Mouse (Mus musculus) bone marrow, adult 2 months (tissue): ENCODE data around the gene Cnmd. TPM values are rescaled to one million over a fixed set of nuclear protein-coding genes. Genes with fewer than 3 reads are reported as not detected.

Experiments used
- H3K27ac ChIP-seq: fragments of 200-500 bp; 2 replicates; pipeline ENCODE4 v1.5.1; 2012; ENCODE audit warnings: low read depth, mild to moderate bottlenecking, control low read depth, inconsistent platforms, low read length; ENCODE audit not compliant: control insufficient read depth, poor library complexity, insufficient read depth
- H3K4me1 ChIP-seq: fragments of 200-500 bp; 2 replicates; pipeline ENCODE4 v1.6.1; 2011; ENCODE audit warnings: low read length; ENCODE audit not compliant: control insufficient read depth, insufficient read depth
- H3K4me3 ChIP-seq: fragments of 200-500 bp; replicated peaks from 2 replicates; pipeline ENCODE3; 2011; ENCODE audit warnings: mild to moderate bottlenecking, low read depth, low read length, control low read depth; ENCODE audit not compliant: control insufficient read depth
- CTCF ChIP-seq: fragments of 200-500 bp; IDR thresholded peaks from 2 replicates; pipeline ENCODE4 v1.5.1; 2011; ENCODE audit warnings: low read length, control low read depth; ENCODE audit not compliant: control insufficient read depth, insufficient read depth
- POLR2A ChIP-seq: fragments of 200-500 bp; IDR thresholded peaks from 2 replicates; pipeline ENCODE4 v1.6.1; 2011; ENCODE audit warnings: low read depth, mild to moderate bottlenecking, control low read depth, low read length, borderline replicate concordance; ENCODE audit not compliant: control insufficient read depth
- WGBS: fragments of 180-500 bp; shearing (Covaris S2); methylation state at CpG from one replicate; pipeline ENCODE4 v1.1.7; 2018; 5-methylcytosine and 5-hydroxymethylcytosine counted together
- polyA plus RNA-seq: library from polyadenylated mRNA; stranded (reverse); fragments of >200 nt; gene quantifications from 2 replicates; pipeline ENCODE4 v1.2.4, GENCODE M21; 2011; ENCODE audit warnings: low replicate concordance; ENCODE audit not compliant: missing spikeins, insufficient read depth, insufficient read length

The Cnmd gene
- polyA plus RNA-seq, 1 experiment, result not detected

DNA sequence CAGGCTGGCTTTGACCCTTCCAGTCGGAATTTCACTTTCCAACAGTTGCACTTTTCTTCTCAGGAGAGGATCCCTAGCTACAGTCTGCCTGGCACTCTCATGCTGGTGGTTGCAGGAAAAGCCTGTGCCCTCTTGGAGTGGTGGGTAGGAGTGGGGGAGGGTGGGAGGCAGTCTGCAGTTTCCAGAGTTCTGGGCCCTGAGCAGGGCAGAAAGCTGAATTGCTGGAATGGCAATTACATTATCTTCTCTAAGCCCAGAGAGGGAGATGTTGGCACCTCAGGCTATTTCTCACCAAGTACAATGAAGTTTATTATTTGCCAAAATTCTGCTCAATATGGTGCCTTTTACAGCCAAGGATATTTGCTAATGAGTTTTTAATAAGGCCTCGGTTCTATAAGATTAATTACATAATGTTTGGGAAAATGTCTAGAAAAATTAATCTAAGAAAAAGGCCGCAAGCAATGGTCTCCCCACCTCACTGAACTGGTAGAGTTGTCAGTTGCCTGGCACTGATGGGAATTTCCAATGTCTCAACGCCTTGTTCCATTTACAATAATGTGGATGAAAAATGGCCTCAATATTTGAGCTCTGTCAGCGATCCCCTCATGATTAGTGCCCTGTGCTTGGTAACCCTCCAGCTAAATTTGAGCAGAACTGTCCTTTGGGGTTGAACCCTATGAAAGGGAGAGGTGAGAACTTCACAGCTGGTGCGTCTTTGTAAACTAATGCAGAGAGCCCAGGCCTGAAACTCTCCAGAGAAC is 3.0 kb downstream of the Cnmd start:
- WGBS, result 78% methylated on average over 6 of the region's 6 CpGs
- TF ChIP-seq CTCF, result no peak
- TF ChIP-seq POLR2A, result no peak
- H3K4me3 ChIP-seq, result no peak overlapping the region
- no peak overlapping the region for H3K27ac ChIP-seq
- H3K4me1 ChIP-seq, result no peaks in the 10 kb centered on the region

DNA sequence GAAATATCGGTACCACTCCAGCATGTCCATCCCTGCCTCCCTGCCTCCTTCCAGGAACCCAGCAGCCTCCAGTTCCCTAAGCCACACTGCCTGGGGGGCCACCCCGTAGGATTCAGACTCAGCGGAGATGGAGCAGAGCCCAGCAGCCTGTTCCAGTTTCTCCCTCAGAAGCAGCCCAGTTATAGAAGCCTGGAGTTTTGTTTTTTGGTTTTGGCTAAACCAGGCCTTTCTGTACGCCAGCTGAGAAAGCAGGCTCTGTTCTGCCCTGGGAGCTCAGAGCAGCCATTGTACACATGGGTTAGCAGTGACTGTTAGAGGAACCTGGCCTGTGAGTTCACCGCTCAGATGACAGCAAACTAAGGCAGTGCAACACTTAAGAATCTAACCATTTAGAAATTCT is 3.7 kb downstream of the Cnmd start:
- no peaks in the 10 kb centered on the region for H3K4me1 ChIP-seq
- WGBS, result 71% methylated on average over 5 of the region's 5 CpGs
- no peak for TF ChIP-seq CTCF
- no peak overlapping the region for H3K4me3 ChIP-seq
- no peak overlapping the region for H3K27ac ChIP-seq

GRCm38 (mm10) chr14:79652654-79653053 is 9.3 kb downstream of the Cnmd start:
- Histone ChIP-seq H3K27ac (no peak overlapping the region), H3K4me3 (no peak overlapping the region), H3K4me1 (no peaks in the 10 kb centered on the region)
- WGBS, result 51% methylated on average over 4 of the region's 4 CpGs
- TF ChIP-seq POLR2A, result no peak
- no peak for TF ChIP-seq CTCF

DNA sequence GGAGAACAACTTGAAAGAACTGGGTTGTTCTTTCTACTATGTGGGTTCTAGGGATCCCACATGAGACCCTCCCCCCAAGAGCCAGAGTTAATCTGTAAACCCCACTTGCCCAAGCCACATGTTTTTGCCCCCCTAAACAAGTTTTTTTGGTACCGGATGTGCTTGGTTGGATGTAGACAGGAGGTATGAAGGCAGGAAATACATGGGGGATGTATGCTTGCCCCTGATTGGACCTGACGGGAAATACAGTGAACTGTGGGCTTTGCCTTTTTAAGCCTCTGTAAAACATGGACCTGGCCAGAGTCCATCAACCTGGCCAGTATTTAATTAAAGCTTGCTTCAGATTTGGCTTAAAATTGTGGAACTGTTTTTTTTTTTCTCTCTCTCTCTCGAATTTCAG is 12.3 kb downstream of the Cnmd start:
- TF ChIP-seq CTCF, result no peak
- TF ChIP-seq POLR2A, result no peak
- Histone ChIP-seq H3K4me3 (no peak overlapping the region), H3K4me1 (no peaks in the 10 kb centered on the region; the same call in 1 of the 2 replicates), H3K27ac (no peak overlapping the region)
- 16% methylated on average over 3 of the region's 3 CpGs for whole genome bisulfite sequencing

DNA sequence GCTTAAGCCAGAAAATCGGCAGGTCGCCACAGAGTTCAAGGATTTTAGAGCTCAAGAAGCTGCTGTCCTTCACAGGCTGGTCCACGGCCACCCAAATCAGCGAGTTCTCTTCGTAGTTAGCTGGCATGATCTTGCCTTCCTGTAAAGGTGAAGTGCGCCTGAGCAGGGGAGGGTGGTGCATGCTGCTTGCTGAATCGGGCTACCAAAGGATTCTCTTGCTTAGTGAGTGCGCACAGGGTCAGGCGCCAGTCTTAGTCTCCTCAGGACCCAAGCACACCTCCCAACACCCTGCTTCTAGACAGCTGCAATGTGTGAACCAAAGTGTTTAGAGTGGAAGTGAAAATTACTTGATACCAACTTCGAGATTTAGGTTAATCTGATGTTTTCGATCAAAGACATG is 16.6 kb downstream of the Cnmd start:
- no peak overlapping the region for H3K4me3 ChIP-seq
- H3K27ac ChIP-seq, result no peak overlapping the region
- H3K4me1 ChIP-seq, result no peaks in the 10 kb centered on the region; the same call in 1 of the 2 replicates
- TF ChIP-seq POLR2A, result no peak
- TF ChIP-seq CTCF, result no peak
- WGBS, result 28% methylated on average over 11 of the region's 11 CpGs

DNA sequence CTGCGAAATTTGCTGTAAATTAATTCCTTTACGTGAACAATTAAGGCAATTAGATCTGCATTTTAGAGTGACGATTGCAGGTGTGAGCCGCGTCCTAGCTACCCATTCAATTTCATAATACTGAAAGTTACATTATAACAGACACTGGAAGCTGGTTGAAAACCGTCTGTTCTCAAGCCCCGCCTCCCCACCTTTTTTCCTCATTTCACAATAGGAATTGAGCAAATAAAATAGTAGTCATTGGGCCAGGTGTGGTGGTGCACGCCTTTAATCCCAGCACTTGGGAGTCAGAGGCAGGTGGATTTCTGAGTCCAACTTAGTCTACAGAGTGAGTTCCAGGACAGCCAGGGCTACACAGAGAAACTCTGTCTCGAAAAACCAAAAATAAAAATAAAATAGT is 19.9 kb downstream of the Cnmd start:
- H3K4me1 ChIP-seq, result no peaks in the 10 kb centered on the region; the same call in 1 of the 2 replicates
- 62% methylated on average over 9 of the region's 9 CpGs for WGBS
- no peak overlapping the region for H3K27ac ChIP-seq
- TF ChIP-seq POLR2A, result no peak
- TF ChIP-seq CTCF, result no peak
- H3K4me3 ChIP-seq, result no peak overlapping the region

- no peaks in the 10 kb centered on the region for H3K4me1 ChIP-seq
- WGBS, result 78% methylated on average over 4 of the region's 4 CpGs
- no peak overlapping the region for H3K27ac ChIP-seq
- TF ChIP-seq CTCF, result no peak
- TF ChIP-seq POLR2A, result no peak
- H3K4me3 ChIP-seq, result no peak overlapping the region
These were observed 25.2 kb downstream of the Cnmd start for GRCm38 (mm10) chr14:79636814-79637213.

DNA sequence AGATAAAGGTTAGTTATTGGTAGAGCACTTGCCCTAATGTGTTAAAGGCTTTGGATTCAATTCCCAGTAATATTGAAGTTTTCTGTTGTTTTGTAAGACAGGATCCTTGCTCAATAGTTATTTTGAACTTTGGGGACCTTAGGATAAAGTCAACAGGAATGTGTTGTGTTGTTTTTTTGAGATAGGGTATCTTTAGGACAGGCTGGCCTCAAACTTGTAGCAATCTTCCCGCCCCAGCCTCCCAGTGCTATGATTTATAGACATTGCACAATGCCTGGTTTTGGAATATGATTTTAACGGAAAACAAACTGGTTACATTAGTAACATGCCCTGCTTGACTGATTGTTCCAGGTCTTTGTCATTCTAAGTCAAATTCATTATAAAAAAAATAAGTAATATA is 28.8 kb downstream of the Cnmd start:
- no peak for TF ChIP-seq POLR2A
- TF ChIP-seq CTCF, result no peak
- 63% methylated on average over 2 of the region's 2 CpGs for WGBS
- Histone ChIP-seq H3K4me1 (no peaks in the 10 kb centered on the region), H3K4me3 (no peak overlapping the region), H3K27ac (no peak overlapping the region)

DNA sequence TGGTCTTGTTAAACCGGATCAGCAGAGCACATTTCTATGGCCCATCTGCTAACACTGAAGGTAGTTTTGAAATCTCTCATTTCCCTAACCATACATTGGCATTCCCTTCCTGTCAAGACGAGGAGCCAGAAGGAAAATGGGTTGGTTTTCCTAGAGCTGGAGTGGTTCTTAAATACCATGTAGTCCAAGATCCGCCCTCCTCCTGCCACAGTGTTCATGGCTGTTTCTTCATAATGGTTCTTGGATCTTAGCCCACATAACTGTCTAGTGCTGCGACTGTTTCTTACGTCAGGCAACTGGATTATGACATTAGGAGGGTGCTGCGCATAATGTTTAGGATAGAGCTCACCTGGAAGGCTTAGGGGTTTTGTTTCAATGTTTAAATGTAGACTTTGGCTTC is 29.6 kb downstream of the Cnmd start:
- Histone ChIP-seq H3K4me3 (no peak overlapping the region), H3K27ac (no peak overlapping the region), H3K4me1 (no peaks in the 10 kb centered on the region)
- 63% methylated on average over 6 of the region's 6 CpGs for WGBS
- no peak for TF ChIP-seq CTCF
- TF ChIP-seq POLR2A, result no peak
